Mouse (Mus musculus) heart, embryonic 16.5 days (tissue): ENCODE measurements around the gene Gadd45gip1. TPM values are rescaled to one million over a fixed set of nuclear protein-coding genes. Genes with fewer than 3 reads are reported as not detected.

ENCODE experiments used
- ATAC-seq: fragments of 200-750 bp; cut with Nextera tagmentation; replicated peaks from 2 replicates; pipeline ENCODE4 v1.8.0; 2017; ENCODE audit warnings: moderate number of reproducible peaks; ENCODE audit not compliant: insufficient read depth, low FRiP score; ENCODE audit errors: extremely low read depth
- H3K27ac ChIP-seq: fragments of 300-500 bp; sonication (generic); 2 replicates; pipeline ENCODE4 v1.5.1; 2014; ENCODE audit warnings: mild to moderate bottlenecking, low read length, control low read depth, moderate library complexity
- H3K27me3 ChIP-seq: fragments of 300-500 bp; sonication (generic); 2 replicates; pipeline ENCODE4 v1.6.1; 2014; ENCODE audit warnings: low read length, mixed read lengths; ENCODE audit not compliant: control insufficient read depth, insufficient read depth
- H3K36me3 ChIP-seq: fragments of 300-500 bp; sonication (generic); 2 replicates; pipeline ENCODE4 v1.6.1; 2014; ENCODE audit not compliant: control insufficient read depth, insufficient read depth
- H3K4me1 ChIP-seq: fragments of 300-500 bp; sonication (generic); 2 replicates; pipeline ENCODE4 v1.6.1; 2014; ENCODE audit warnings: low read length, mixed read lengths; ENCODE audit not compliant: control insufficient read depth, insufficient read depth
- H3K4me2 ChIP-seq: fragments of 300-500 bp; sonication (generic); 2 replicates; pipeline ENCODE4 v1.6.1; 2014; ENCODE audit warnings: low read depth, mild to moderate bottlenecking, control low read depth, low read length
- H3K4me3 ChIP-seq: fragments of 300-500 bp; sonication (generic); 2 replicates; pipeline ENCODE4 v1.5.1; 2014; ENCODE audit warnings: mild to moderate bottlenecking, control low read depth, low read length
- H3K9ac ChIP-seq: fragments of 300-500 bp; sonication (generic); 2 replicates; pipeline ENCODE4 v1.6.1; 2014; ENCODE audit warnings: low read length, control low read depth
- H3K9me3 ChIP-seq: fragments of 300-500 bp; sonication (generic); replicated peaks from 2 replicates; pipeline ENCODE4 v1.6.1; 2016; ENCODE audit warnings: low read length; ENCODE audit not compliant: control insufficient read depth
- WGBS: fragments of 180-500 bp; shearing (Covaris S2); extraction: QIAGEN DNeasy Blood & Tissue Kit; methylation state at CpG from one replicate; pipeline ENCODE4 v1.1.7; 2014; 5-methylcytosine and 5-hydroxymethylcytosine counted together
- polyA plus RNA-seq: library from polyadenylated mRNA; unstranded; fragments of >200 nt; fragmentation: Nextera tagmentation; extraction: Ambion mirVana; gene quantifications from 2 replicates; pipeline ENCODE4 v1.2.1, GENCODE M21; 2015

Gadd45gip1 gene
- 47.7 and 48.3 TPM in 2 replicates for polyA plus RNA-seq

GRCm38 (mm10) chr8:84831490-84831889, at the start of gene Gadd45gip1:
TSS of gene Gadd45gip1 (plus strand) at chr8:84831522.
- H3K36me3 ChIP-seq, result peaks cover 21% of the 10 kb centered on the region
- no peak for ATAC-seq
- WGBS, result 54% methylated on average over 11 of the region's 11 CpGs

GRCm38 (mm10) chr8:84781686-84782505, 49.4 kb upstream of the Gadd45gip1 start:
- H3K27me3 ChIP-seq, result peaks cover 77% of the 10 kb centered on the region
- no peak for ATAC-seq
- H3K36me3 ChIP-seq, result no peaks in the 10 kb centered on the region
- no peaks in the 10 kb centered on the region for H3K9me3 ChIP-seq
- peaks cover 35% of the 10 kb centered on the region for H3K4me1 ChIP-seq
- 0 out of 2 replicates have a peak overlapping the region, but pooled peaks have one; percentile 16 for H3K9ac ChIP-seq
- no peak overlapping the region for H3K4me2 ChIP-seq
- H3K4me3 ChIP-seq, result no peak overlapping the region
- 51% methylated on average over 5 of the region's 5 CpGs for whole genome bisulfite sequencing
- H3K27ac ChIP-seq, result no peak overlapping the region

More at GRCm38 (mm10) chr8:84831490-84831889, at the start of gene Gadd45gip1:
- Histone ChIP-seq H3K4me3 (peak within 1 kb of the TSS; percentile 96), H3K9me3 (no peaks in the 10 kb centered on the region), H3K27me3 (no peaks in the 10 kb centered on the region), H3K4me1 (peaks cover 17% of the 10 kb centered on the region), H3K27ac (peak within 1 kb of the TSS; percentile 95), H3K9ac (peak within 1 kb of the TSS; percentile 99), H3K4me2 (peak within 1 kb of the TSS; percentile 73)

- H3K27ac ChIP-seq, result no peak overlapping the region
- H3K9ac ChIP-seq, result no peak overlapping the region
- H3K4me3 ChIP-seq, result no peak overlapping the region
- H3K9me3 ChIP-seq, result no peaks in the 10 kb centered on the region
- peaks cover 37% of the 10 kb centered on the region for H3K4me1 ChIP-seq
- 45% methylated on average over 10 of the region's 10 CpGs for WGBS
- peaks cover 77% of the 10 kb centered on the region for H3K27me3 ChIP-seq
- no peak overlapping the region for H3K4me2 ChIP-seq
- ATAC-seq, result no peak
- H3K36me3 ChIP-seq, result no peaks in the 10 kb centered on the region
These were observed 48.6 kb upstream of the Gadd45gip1 start for GRCm38 (mm10) chr8:84782680-84783079.

GRCm38 (mm10) chr8:84783198-84783918, 48.0 kb upstream of the Gadd45gip1 start:
- peaks cover 40% of the 10 kb centered on the region for H3K4me1 ChIP-seq
- ATAC-seq, result no peak
- no peaks in the 10 kb centered on the region for H3K9me3 ChIP-seq
- H3K27me3 ChIP-seq, result peaks cover 81% of the 10 kb centered on the region
- H3K9ac ChIP-seq, result no peak overlapping the region
- no peak overlapping the region for H3K4me2 ChIP-seq
- H3K27ac ChIP-seq, result no peak overlapping the region
- H3K4me3 ChIP-seq, result no peak overlapping the region
- WGBS, result 35% methylated on average over 11 of the region's 11 CpGs
- no peaks in the 10 kb centered on the region for H3K36me3 ChIP-seq

GRCm38 (mm10) chr8:84783919-84784581, 47.3 kb upstream of the Gadd45gip1 start:
- 5% methylated on average over 33 of the region's 33 CpGs for WGBS
- Histone ChIP-seq H3K4me2 (peak overlapping the region; percentile 57), H3K9me3 (no peaks in the 10 kb centered on the region), H3K4me1 (peaks cover 41% of the 10 kb centered on the region), H3K9ac (peak overlapping the region; percentile 44; the same call in 1 of the 2 replicates), H3K27ac (no peak overlapping the region), H3K36me3 (no peaks in the 10 kb centered on the region), H3K4me3 (peak overlapping the region; percentile 33), H3K27me3 (peaks cover 83% of the 10 kb centered on the region)
- no peak for ATAC-seq

GRCm38 (mm10) chr8:84784681-84785505, 46.4 kb upstream of the Gadd45gip1 start:
- H3K9me3 ChIP-seq, result no peaks in the 10 kb centered on the region
- peak overlapping the region; percentile 57 for H3K4me2 ChIP-seq
- peaks cover 79% of the 10 kb centered on the region for H3K27me3 ChIP-seq
- peak overlapping the region; percentile 44; the same call in 1 of the 2 replicates for H3K9ac ChIP-seq
- ATAC-seq, result no peak
- peak overlapping the region; percentile 33 for H3K4me3 ChIP-seq
- no peaks in the 10 kb centered on the region for H3K36me3 ChIP-seq
- H3K4me1 ChIP-seq, result peaks cover 43% of the 10 kb centered on the region
- H3K27ac ChIP-seq, result no peak overlapping the region
- WGBS, result 9% methylated on average over 48 of the region's 48 CpGs

- no peaks in the 10 kb centered on the region for H3K9me3 ChIP-seq
- H3K4me3 ChIP-seq, result 0 out of 2 replicates have a peak overlapping the region, but pooled peaks have one; percentile 5
- peaks cover 78% of the 10 kb centered on the region for H3K27me3 ChIP-seq
- no peak overlapping the region for H3K9ac ChIP-seq
- H3K27ac ChIP-seq, result no peak overlapping the region
- no peak for ATAC-seq
- no peaks in the 10 kb centered on the region for H3K36me3 ChIP-seq
- peak overlapping the region; percentile 57 for H3K4me2 ChIP-seq
- H3K4me1 ChIP-seq, result peaks cover 45% of the 10 kb centered on the region
- 11% methylated on average over 11 of the region's 11 CpGs for WGBS
These were observed 45.9 kb upstream of the Gadd45gip1 start for GRCm38 (mm10) chr8:84785506-84785755.
